Mouse (Mus musculus) heart, adult 2 months (tissue): Measurements from ENCODE around the gene Morn3.

ENCODE experiments used
- CTCF ChIP-seq: fragments of 200-600 bp; IDR thresholded peaks from 2 replicates; pipeline ENCODE4 v1.8.1; 2022; ENCODE audit warnings: antibody characterized with exemption, mild to moderate bottlenecking, moderate library complexity
- EP300 ChIP-seq: fragments of 200-500 bp; IDR thresholded peaks from 2 replicates; pipeline ENCODE4 v1.6.1; 2011; ENCODE audit warnings: low read depth, low read length, control low read depth; ENCODE audit not compliant: insufficient read depth
- POLR2A ChIP-seq: fragments of 200-500 bp; IDR thresholded peaks from 2 replicates; pipeline ENCODE4 v1.6.1; 2011; ENCODE audit warnings: mild to moderate bottlenecking, low read depth, low read length, control low read depth; ENCODE audit not compliant: insufficient read depth

GRCm38 (mm10) chr5:123017504-123017903, 29.3 kb downstream of the Morn3 start:
- 0 out of 2 replicates have a peak, but pooled peaks have one; percentile 4 for TF ChIP-seq POLR2A
- no peak for TF ChIP-seq CTCF
- no peak for TF ChIP-seq EP300
